Mouse (Mus musculus): Measurements from ENCODE around the gene Gtf2i. TPM values are rescaled to one million over a fixed set of nuclear protein-coding genes. Genes with fewer than 3 reads are reported as not detected.

Gene Gtf2i
- polyA plus RNA-seq, 1 experiment, result 131 TPM

GRCm38 (mm10) chr5:134275556-134275955 is 39.0 kb downstream of the Gtf2i start:
- DNase-seq, result peak; percentile 42
- Histone ChIP-seq H3K27ac (ENCODE audit: control insufficient read depth, insufficient read depth, low read length) (no peak overlapping the region), H3K4me1 (replicated peaks; ENCODE audit: control insufficient read depth, insufficient read depth, low read length) (peaks cover 64% of the 10 kb centered on the region), H3K4me3 (ENCODE audit: control insufficient read depth, insufficient read depth, low read length) (no peak overlapping the region), H3K27me3 (ENCODE audit: control insufficient read depth, insufficient read depth, low read length) (no peaks in the 10 kb centered on the region), H3K36me3 (ENCODE audit: control insufficient read depth, insufficient read depth, low read length) (peaks cover 39% of the 10 kb centered on the region)
- TF ChIP-seq POLR2A (IDR thresholded peaks at IDR 0.05; ENCODE audit: control insufficient read depth, extremely low read depth, insufficient read depth, low read length, poor library complexity) (no peak), CTCF (IDR thresholded peaks at IDR 0.05; ENCODE audit: borderline replicate concordance, control insufficient read depth, extremely low read depth, insufficient read depth, low read length, poor library complexity) (no peak)
- WGBS, result 56% methylated on average over 10 of the region's 10 CpGs

GRCm38 (mm10) chr5:134275021-134275420 is 39.5 kb downstream of the Gtf2i start:
- no peak overlapping the region for H3K27ac ChIP-seq (ENCODE audit: control insufficient read depth, insufficient read depth, low read length)
- H3K4me3 ChIP-seq (ENCODE audit: control insufficient read depth, insufficient read depth, low read length), result no peak overlapping the region

GRCm38 (mm10) chr5:134273761-134274160 is 40.8 kb downstream of the Gtf2i start:
- Histone ChIP-seq H3K27ac (ENCODE audit: control insufficient read depth, insufficient read depth, low read length) (peak overlapping the region; percentile 9; the same call in 1 of the 2 replicates), H3K27me3 (ENCODE audit: control insufficient read depth, insufficient read depth, low read length) (no peaks in the 10 kb centered on the region), H3K36me3 (ENCODE audit: control insufficient read depth, insufficient read depth, low read length) (peaks cover 30% of the 10 kb centered on the region), H3K4me1 (replicated peaks; ENCODE audit: control insufficient read depth, insufficient read depth, low read length) (peaks cover 73% of the 10 kb centered on the region), H3K4me3 (ENCODE audit: control insufficient read depth, insufficient read depth, low read length) (no peak overlapping the region)
- TF ChIP-seq POLR2A (IDR thresholded peaks at IDR 0.05; ENCODE audit: control insufficient read depth, extremely low read depth, insufficient read depth, low read length, poor library complexity) (no peak), CTCF (IDR thresholded peaks at IDR 0.05; ENCODE audit: borderline replicate concordance, control insufficient read depth, extremely low read depth, insufficient read depth, low read length, poor library complexity) (no peak)
- DNase-seq, result no peak
- 83% methylated on average over 8 of the region's 8 CpGs for WGBS

More at GRCm38 (mm10) chr5:134275021-134275420, 39.5 kb downstream of the Gtf2i start:
- Histone ChIP-seq H3K36me3 (ENCODE audit: control insufficient read depth, insufficient read depth, low read length) (peaks cover 38% of the 10 kb centered on the region), H3K4me1 (replicated peaks; ENCODE audit: control insufficient read depth, insufficient read depth, low read length) (peaks cover 67% of the 10 kb centered on the region), H3K27me3 (ENCODE audit: control insufficient read depth, insufficient read depth, low read length) (no peaks in the 10 kb centered on the region)
- TF ChIP-seq CTCF (IDR thresholded peaks at IDR 0.05; ENCODE audit: borderline replicate concordance, control insufficient read depth, extremely low read depth, insufficient read depth, low read length, poor library complexity), result no peak
- TF ChIP-seq POLR2A (IDR thresholded peaks at IDR 0.05; ENCODE audit: control insufficient read depth, extremely low read depth, insufficient read depth, low read length, poor library complexity), result no peak
- no peak for DNase-seq
- WGBS, result 74% methylated on average over 11 of the region's 11 CpGs

- H3K27me3 ChIP-seq (ENCODE audit: control insufficient read depth, insufficient read depth, low read length), result no peaks in the 10 kb centered on the region
- peaks cover 79% of the 10 kb centered on the region for H3K4me1 ChIP-seq (replicated peaks; ENCODE audit: control insufficient read depth, insufficient read depth, low read length)
- TF ChIP-seq CTCF (IDR thresholded peaks at IDR 0.05; ENCODE audit: borderline replicate concordance, control insufficient read depth, extremely low read depth, insufficient read depth, low read length, poor library complexity) (no peak), POLR2A (IDR thresholded peaks at IDR 0.05; ENCODE audit: control insufficient read depth, extremely low read depth, insufficient read depth, low read length, poor library complexity) (no peak)
- H3K4me3 ChIP-seq (ENCODE audit: control insufficient read depth, insufficient read depth, low read length), result no peak overlapping the region
- H3K36me3 ChIP-seq (ENCODE audit: control insufficient read depth, insufficient read depth, low read length), result peaks cover 20% of the 10 kb centered on the region
- DNase-seq, result no peak
- peak overlapping the region; percentile 52 for H3K27ac ChIP-seq (ENCODE audit: control insufficient read depth, insufficient read depth, low read length)
- 36% methylated on average over 11 of the region's 11 CpGs for WGBS
Measured at GRCm38 (mm10) chr5:134272761-134273160, 41.8 kb downstream of the Gtf2i start.

GRCm38 (mm10) chr5:134271421-134271820 is 43.1 kb downstream of the Gtf2i start:
- Histone ChIP-seq H3K4me1 (replicated peaks; ENCODE audit: control insufficient read depth, insufficient read depth, low read length) (peaks cover 82% of the 10 kb centered on the region), H3K4me3 (ENCODE audit: control insufficient read depth, insufficient read depth, low read length) (no peak overlapping the region), H3K36me3 (ENCODE audit: control insufficient read depth, insufficient read depth, low read length) (peaks cover 18% of the 10 kb centered on the region), H3K27ac (ENCODE audit: control insufficient read depth, insufficient read depth, low read length) (no peak overlapping the region), H3K27me3 (ENCODE audit: control insufficient read depth, insufficient read depth, low read length) (no peaks in the 10 kb centered on the region)
- TF ChIP-seq CTCF (IDR thresholded peaks at IDR 0.05; ENCODE audit: borderline replicate concordance, control insufficient read depth, extremely low read depth, insufficient read depth, low read length, poor library complexity) (no peak), POLR2A (IDR thresholded peaks at IDR 0.05; ENCODE audit: control insufficient read depth, extremely low read depth, insufficient read depth, low read length, poor library complexity) (no peak)
- 94% methylated on average over 11 of the region's 11 CpGs for WGBS
- DNase-seq, result no peak

- peak overlapping the region; percentile 91 for H3K27ac ChIP-seq (ENCODE audit: control insufficient read depth, insufficient read depth, low read length)
- 35% methylated on average over 4 of the region's 4 CpGs for WGBS
- no peak overlapping the region for H3K4me3 ChIP-seq (ENCODE audit: control insufficient read depth, insufficient read depth, low read length)
Measured at GRCm38 (mm10) chr5:134270566-134270965, 44.0 kb downstream of the Gtf2i start.

GRCm38 (mm10) chr5:134269751-134270150 is 44.8 kb downstream of the Gtf2i start:
- no peaks in the 10 kb centered on the region for H3K27me3 ChIP-seq (ENCODE audit: control insufficient read depth, insufficient read depth, low read length)
- no peak for DNase-seq
- 29% methylated on average over 5 of the region's 5 CpGs for WGBS
- H3K36me3 ChIP-seq (ENCODE audit: control insufficient read depth, insufficient read depth, low read length), result peaks cover 27% of the 10 kb centered on the region
- no peak overlapping the region for H3K4me3 ChIP-seq (ENCODE audit: control insufficient read depth, insufficient read depth, low read length)
- peak overlapping the region; percentile 91 for H3K27ac ChIP-seq (ENCODE audit: control insufficient read depth, insufficient read depth, low read length)
- TF ChIP-seq POLR2A (IDR thresholded peaks at IDR 0.05; ENCODE audit: control insufficient read depth, extremely low read depth, insufficient read depth, low read length, poor library complexity) (no peak), CTCF (IDR thresholded peaks at IDR 0.05; ENCODE audit: borderline replicate concordance, control insufficient read depth, extremely low read depth, insufficient read depth, low read length, poor library complexity) (no peak)
- peaks cover 67% of the 10 kb centered on the region for H3K4me1 ChIP-seq (replicated peaks; ENCODE audit: control insufficient read depth, insufficient read depth, low read length)

More at GRCm38 (mm10) chr5:134270566-134270965, 44.0 kb downstream of the Gtf2i start:
- Histone ChIP-seq H3K4me1 (replicated peaks; ENCODE audit: control insufficient read depth, insufficient read depth, low read length) (peaks cover 75% of the 10 kb centered on the region), H3K36me3 (ENCODE audit: control insufficient read depth, insufficient read depth, low read length) (peaks cover 19% of the 10 kb centered on the region), H3K27me3 (ENCODE audit: control insufficient read depth, insufficient read depth, low read length) (no peaks in the 10 kb centered on the region)
- no peak for TF ChIP-seq CTCF (IDR thresholded peaks at IDR 0.05; ENCODE audit: borderline replicate concordance, control insufficient read depth, extremely low read depth, insufficient read depth, low read length, poor library complexity)
- no peak for TF ChIP-seq POLR2A (IDR thresholded peaks at IDR 0.05; ENCODE audit: control insufficient read depth, extremely low read depth, insufficient read depth, low read length, poor library complexity)
- no peak for DNase-seq
